Mouse (Mus musculus) embryo, embryonic 10.5 days (tissue): Measurements from ENCODE around the gene Fam19a2.

Source experiments
- DNase-seq: peaks from one replicate; pipeline ENCODE4 v3.0.0-alpha.2; 2015; ENCODE audit warnings: low spot score

Fam19a2 gene

GRCm38 (mm10) chr10:123263876-123264309 lies at the start of gene Fam19a2:
Gene Fam19a2 (plus strand): TSS chr10:123263996.
- peak; percentile 89 for DNase-seq

GRCm38 (mm10) chr10:123222785-123223184 lies 41.0 kb upstream of the Fam19a2 start:
- no peak for DNase-seq

- no peak for DNase-seq
Measured at GRCm38 (mm10) chr10:123229420-123229819, 34.4 kb upstream of the Fam19a2 start.

- DNase-seq = no peak
Measured at GRCm38 (mm10) chr10:123248063-123248462, 15.7 kb upstream of the Fam19a2 start.

- DNase-seq = no peak
Measured at GRCm38 (mm10) chr10:123251904-123252303, 11.9 kb upstream of the Fam19a2 start.

- peak; percentile 53 for DNase-seq
Measured at GRCm38 (mm10) chr10:123254299-123254698, 9.5 kb upstream of the Fam19a2 start.

GRCm38 (mm10) chr10:123255674-123256348 lies 8.0 kb upstream of the Fam19a2 start:
- DNase-seq = peak; percentile 17

- DNase-seq = peak; percentile 61
Measured at GRCm38 (mm10) chr10:123264461-123265191, 830 bp downstream of the Fam19a2 start.

GRCm38 (mm10) chr10:123265241-123265790 lies 1.5 kb downstream of the Fam19a2 start:
- DNase-seq = peak; percentile 42

GRCm38 (mm10) chr10:123268568-123268967 lies 4.8 kb downstream of the Fam19a2 start:
- DNase-seq = no peak

- peak; percentile 44 for DNase-seq
Measured at GRCm38 (mm10) chr10:123274554-123274953, 10.8 kb downstream of the Fam19a2 start.

- DNase-seq = no peak
Measured at GRCm38 (mm10) chr10:123307300-123307699, 43.5 kb downstream of the Fam19a2 start.

GRCm38 (mm10) chr10:123326271-123326670 lies 62.5 kb downstream of the Fam19a2 start:
- no peak for DNase-seq

GRCm38 (mm10) chr10:123341280-123341679 lies 77.5 kb downstream of the Fam19a2 start:
- DNase-seq = no peak

- peak; percentile 77 for DNase-seq
Measured at GRCm38 (mm10) chr10:123342591-123343236, 78.9 kb downstream of the Fam19a2 start.

- no peak for DNase-seq
Measured at GRCm38 (mm10) chr10:123346301-123346700, 82.5 kb downstream of the Fam19a2 start.

- DNase-seq = no peak
Measured at GRCm38 (mm10) chr10:123353667-123354066, 89.9 kb downstream of the Fam19a2 start.

- no peak for DNase-seq
Measured at GRCm38 (mm10) chr10:123357010-123357409, 93.2 kb downstream of the Fam19a2 start.

GRCm38 (mm10) chr10:123360492-123360891 lies 96.7 kb downstream of the Fam19a2 start:
- peak; percentile 11 for DNase-seq

GRCm38 (mm10) chr10:123364628-123365027 lies 100.8 kb downstream of the Fam19a2 start:
- DNase-seq = no peak

- no peak for DNase-seq
Measured at GRCm38 (mm10) chr10:123367152-123367864, 103.5 kb downstream of the Fam19a2 start.

- no peak for DNase-seq
Measured at GRCm38 (mm10) chr10:123383277-123383676, 119.5 kb downstream of the Fam19a2 start.
